Mouse (Mus musculus) common myeloid progenitor, adult 5-6 weeks (primary cell): ENCODE measurements around the gene Slc4a1. TPM values are rescaled to one million over a fixed set of nuclear protein-coding genes. Genes with fewer than 3 reads are reported as not detected.
A peak's percentile ranks its signal among the peaks of the same experiment; 100 is the strongest.

ENCODE experiments used
- ATAC-seq: replicated peaks from 2 replicates; pipeline ENCODE4 v1.8.0; 2016; ENCODE audit warnings: low read depth, mild to moderate bottlenecking, moderate TSS enrichment, inconsistent platforms; ENCODE audit not compliant: poor library complexity, severe bottlenecking
- total RNA-seq: library from RNA; stranded (forward); fragments of 200-1000, 187-1606 nt; gene quantifications from 2 replicates; pipeline ENCODE4 v1.2.3, GENCODE M21; 2017

Slc4a1 gene
- total RNA-seq, 1 experiment from 2014 or later, result 0.78 TPM

- no peak for ATAC-seq
These were observed 9.8 kb downstream of the Slc4a1 start for GRCm38 (mm10) chr11:102356190-102356589.

- ATAC-seq, result no peak
These were observed 10.5 kb downstream of the Slc4a1 start for GRCm38 (mm10) chr11:102355501-102355900.

- no peak for ATAC-seq
These were observed 13.0 kb downstream of the Slc4a1 start for GRCm38 (mm10) chr11:102353021-102353431.

DNA sequence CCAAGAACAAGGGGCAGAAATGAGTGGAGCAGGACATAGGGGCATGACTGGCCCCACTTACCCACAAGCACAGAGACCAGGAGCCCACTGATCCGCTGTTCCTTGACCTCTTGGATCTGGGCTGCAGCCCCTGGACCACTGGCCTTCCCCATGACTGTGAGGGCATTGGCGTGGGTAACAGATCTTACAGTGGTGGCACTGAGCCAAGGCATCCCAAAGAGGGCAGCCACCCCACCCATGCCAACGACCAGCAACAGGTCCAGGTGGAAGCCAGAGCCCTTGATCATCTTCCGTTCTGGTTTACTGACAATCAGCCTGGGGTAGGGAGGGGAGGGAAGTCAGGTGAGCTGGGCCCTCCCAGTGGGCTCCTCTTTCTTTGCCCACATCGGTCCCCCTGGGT is 13.6 kb downstream of the Slc4a1 start:
- no peak for ATAC-seq

DNA sequence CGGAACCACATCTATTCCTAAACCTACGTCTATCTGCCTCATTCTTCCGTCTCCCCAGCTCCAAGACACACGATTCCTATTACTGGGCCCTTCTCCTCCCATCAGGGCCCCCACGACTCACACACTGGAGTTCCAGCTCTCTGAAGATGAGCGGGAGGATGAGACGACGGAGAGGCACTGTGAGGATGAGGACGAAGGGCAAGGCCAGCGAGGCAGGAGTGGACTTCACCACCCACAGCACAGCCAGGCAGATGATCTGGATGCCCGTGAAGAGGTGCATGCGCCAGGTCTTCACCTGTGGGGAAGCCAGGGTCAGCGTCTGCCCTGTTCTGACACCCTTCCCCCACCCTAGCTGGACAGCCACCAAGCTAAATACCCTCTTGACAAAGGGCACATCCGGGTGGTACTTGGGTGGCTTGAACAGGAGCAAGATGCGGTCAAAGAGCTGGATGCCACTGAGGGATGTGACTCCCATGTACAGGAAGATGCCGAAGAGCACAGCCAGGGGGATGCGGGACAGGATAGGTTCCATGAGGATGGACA is 15.0 kb downstream of the Slc4a1 start:
- no peak for ATAC-seq

GRCm38 (mm10) chr11:102350416-102350815 is 15.6 kb downstream of the Slc4a1 start:
- no peak for ATAC-seq

- no peak for ATAC-seq
These were observed 16.6 kb downstream of the Slc4a1 start for GRCm38 (mm10) chr11:102349189-102349954.

- no peak for ATAC-seq
These were observed 17.2 kb downstream of the Slc4a1 start for GRCm38 (mm10) chr11:102348771-102349170.

GRCm38 (mm10) chr11:102348101-102348585 is 17.9 kb downstream of the Slc4a1 start:
- ATAC-seq, result no peak

DNA sequence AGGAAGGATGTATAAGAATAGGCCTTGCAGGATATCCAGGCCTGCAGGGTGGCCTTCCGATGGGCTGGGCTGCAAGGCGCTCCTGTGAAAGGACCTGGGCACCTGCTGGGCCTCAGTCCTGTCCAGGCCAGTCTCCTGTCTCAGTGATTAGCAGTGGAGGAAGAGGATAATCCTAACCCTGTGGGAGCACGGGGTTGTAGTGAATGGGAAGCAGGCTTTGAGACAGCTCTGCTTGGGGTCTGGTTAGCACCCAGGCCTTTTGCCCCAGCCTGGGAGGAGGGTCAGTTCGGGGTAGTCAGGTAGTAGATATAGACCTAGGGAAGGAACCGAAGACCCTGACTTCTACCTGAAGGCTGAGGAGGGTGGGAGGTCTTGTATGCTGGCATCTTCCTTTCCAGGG is 18.3 kb downstream of the Slc4a1 start:
- ATAC-seq, result no peak

GRCm38 (mm10) chr11:102346926-102347325 is 19.1 kb downstream of the Slc4a1 start:
- no peak for ATAC-seq

DNA sequence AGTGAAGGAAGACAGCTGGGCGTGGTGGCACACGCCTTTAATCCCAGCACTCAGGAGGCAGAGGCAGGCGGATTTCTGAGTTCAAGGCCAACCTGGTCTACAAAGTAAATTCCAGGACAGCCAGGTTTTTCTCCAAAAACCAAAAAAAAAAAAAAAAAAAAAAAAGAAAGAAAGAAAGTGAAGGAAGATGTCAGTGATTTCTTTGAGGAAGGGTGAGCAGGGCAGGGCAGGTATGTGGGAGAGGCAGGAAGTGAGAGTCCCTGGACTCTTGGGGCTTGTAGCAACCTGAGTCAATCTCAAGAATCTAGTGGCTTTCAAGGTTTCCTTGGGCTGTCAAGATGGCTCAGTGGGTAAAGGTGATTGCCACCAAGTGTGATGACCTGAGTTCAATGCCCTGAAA is 21.5 kb downstream of the Slc4a1 start:
- ATAC-seq, result no peak

- ATAC-seq, result no peak
These were observed 23.3 kb downstream of the Slc4a1 start for GRCm38 (mm10) chr11:102342742-102343141.

DNA sequence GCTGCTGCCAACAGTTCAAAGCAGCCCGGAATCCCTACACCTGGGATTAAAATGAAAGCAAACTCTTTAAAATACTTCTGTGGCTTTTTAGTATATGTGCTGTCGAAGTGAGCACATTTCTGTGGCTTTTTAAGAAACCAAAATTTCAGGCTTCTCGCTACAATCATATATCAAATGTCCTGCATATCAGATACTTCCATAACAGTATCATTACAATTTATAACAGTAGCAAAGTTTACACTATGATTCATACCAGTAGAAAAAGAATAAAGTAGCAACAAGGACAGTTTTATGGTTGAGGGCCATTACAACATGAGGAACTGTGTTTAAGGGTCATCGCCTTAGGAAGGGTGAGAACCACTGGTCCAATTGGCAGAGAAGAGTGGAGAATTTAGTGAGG is 24.9 kb downstream of the Slc4a1 start:
- ATAC-seq, result no peak

DNA sequence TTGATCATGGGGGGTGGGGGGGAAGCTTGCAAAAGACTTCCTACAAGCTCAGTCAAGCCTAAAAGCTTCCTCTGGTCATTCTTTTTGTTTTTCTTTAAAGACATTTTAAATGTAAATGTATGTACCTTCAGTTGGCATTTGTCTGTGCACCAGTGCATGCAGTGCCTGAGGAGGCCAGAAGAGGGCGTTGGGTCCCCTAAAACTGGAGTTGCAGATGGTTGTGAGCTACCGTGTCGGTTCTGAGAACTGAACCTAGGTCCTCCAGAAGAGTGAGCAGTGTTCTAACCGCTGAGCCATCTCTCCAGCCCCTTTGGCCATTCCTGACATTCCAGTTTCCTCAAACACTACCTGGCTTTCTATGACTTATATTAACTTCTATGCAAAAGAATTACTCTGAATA is 26.4 kb downstream of the Slc4a1 start:
- ATAC-seq, result no peak

- ATAC-seq, result 0 out of 2 replicates have a peak, but pooled peaks have one; percentile 34
These were observed 26.8 kb downstream of the Slc4a1 start for GRCm38 (mm10) chr11:102339195-102339594.

DNA sequence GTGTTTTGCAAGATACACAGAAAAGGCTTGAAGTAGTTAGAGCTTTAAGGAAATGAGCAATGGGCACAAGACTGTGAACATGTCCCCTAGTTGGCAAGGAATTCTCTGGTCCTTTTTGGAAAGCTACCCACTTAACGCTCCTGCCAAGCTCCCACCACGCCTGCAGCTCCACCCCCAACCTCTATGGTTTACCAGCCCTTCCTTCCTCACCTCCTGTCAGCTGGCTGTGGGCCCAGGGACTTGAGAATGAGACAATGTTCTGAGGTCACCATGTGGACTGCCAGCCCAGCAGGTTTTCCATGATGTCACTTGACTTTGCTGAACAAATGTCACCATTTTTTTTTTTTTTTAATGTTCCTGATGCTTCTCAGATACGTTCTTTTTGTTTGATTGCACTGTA is 27.4 kb downstream of the Slc4a1 start:
- peak; percentile 95 for ATAC-seq

DNA sequence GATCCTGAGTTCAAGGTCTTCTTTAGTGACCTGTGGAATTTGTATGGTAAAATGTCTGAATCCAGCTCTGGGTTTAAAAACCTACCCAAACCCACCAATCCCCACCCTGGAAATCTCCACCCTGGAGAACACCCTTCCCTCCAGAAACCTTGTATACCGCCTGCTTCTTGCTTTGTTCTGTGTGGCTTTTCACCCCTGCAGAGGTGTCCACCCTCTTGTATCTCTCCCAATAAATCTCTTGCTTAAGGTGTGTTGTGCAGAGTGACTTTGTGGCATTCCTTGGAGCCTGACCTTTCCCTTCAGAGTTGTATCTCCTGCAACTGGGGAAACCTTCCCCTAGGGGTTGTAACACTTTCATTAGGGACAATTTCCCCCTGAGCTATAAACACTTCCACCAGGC is 28.1 kb downstream of the Slc4a1 start:
- no peak for ATAC-seq

- no peak for ATAC-seq
These were observed 29.8 kb downstream of the Slc4a1 start for GRCm38 (mm10) chr11:102336191-102336590.

- no peak for ATAC-seq
These were observed 30.9 kb downstream of the Slc4a1 start for GRCm38 (mm10) chr11:102334973-102335700.

- no peak for ATAC-seq
These were observed 32.0 kb downstream of the Slc4a1 start for GRCm38 (mm10) chr11:102334010-102334409.
